Mouse (Mus musculus): ENCODE data around the gene Fgfr1op.
"Not testable (repeated sequence)": the region's sequence is repeated elsewhere in the genome, so short reads cannot be mapped to it uniquely, and the experiment has no call there.

The Fgfr1op gene

DNA sequence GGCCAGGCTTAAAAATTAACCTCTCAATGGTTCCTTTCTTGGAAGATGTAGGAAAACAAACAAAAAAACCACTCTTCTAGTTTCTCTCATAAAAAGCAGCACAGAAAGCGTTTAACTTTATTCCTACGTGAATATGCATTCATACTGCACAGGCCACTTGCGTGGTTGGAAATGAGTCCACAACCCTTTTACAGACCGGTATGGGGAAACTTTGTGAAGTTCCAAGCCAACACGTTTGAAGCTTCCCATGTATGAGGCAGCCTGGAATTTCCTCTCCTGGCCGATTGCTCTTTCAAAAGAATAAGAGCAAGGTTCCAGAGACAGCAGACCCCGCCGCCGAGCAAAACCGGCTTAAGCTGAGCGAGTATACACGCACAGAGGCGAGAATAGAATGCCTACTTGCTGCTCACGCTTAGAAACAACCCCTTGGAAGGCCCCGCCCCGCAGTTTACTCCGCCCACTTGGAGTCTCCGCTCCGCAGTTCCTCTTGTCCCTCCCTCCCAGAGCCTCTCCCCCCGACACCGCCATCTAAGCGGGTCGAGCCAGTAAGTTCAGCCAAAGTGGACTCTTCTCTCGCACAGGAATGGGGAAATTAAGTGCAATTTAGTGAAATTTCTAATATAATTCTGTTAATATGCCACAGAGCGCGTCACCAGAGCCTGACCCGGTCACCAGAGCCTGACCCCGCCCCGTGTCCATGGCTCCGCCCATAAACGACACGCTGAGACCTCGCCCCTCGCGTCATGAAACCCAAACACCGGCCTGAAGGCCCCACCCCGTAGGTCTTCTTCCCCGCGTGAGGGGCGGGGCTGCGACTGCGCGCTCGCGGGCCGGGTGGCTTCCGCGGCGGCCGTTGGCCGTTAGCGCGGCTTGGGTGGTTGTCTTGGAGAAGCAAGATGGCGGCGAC is at the start of gene Fgfr1op:
Gene Fgfr1op (plus strand): TSS at position 801 of the 907 bp plus-strand sequence.
- DNase-seq = peak; percentile 45

DNA sequence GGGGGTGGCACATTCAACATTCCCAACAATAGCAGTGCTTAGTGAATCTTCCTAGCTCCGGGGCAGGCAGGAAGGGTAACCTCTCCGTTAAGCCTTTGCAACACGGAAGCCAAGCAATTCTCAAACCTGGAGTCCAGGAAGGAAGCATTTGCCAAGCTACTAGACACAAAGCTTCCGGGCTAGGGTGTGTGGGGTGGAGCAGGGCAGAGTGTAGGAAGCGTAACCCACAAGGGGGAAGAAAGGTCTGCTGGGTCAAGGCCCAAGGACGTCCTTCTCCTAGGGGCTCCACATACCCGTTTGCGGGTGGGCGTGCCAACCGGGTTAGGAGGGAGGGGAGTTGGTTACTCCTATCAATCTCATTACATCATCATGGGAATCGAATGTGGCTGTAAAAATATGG is 48.9 kb upstream of the Fgfr1op start:
- not testable (repeated sequence) for DNase-seq

DNA sequence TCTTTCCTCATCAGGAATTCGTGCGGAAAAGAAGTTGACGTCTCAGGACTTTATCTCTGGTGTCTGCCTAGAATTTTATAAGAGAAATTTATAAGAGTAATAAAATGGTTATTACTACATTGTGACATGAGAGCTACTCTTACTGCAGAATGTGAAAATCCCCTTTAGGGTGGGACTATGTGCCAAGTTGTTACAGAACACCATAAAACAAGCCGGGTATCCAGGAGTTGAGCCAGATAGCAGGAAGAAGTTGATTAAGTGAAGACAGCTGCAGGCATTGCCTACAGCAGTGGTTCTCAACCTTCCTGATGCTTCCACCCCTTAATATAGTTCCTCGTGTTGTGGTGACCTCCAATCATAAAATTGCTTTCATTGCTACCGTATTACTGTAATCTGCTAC is 48.4 kb upstream of the Fgfr1op start:
- DNase-seq = not testable (repeated sequence)

DNA sequence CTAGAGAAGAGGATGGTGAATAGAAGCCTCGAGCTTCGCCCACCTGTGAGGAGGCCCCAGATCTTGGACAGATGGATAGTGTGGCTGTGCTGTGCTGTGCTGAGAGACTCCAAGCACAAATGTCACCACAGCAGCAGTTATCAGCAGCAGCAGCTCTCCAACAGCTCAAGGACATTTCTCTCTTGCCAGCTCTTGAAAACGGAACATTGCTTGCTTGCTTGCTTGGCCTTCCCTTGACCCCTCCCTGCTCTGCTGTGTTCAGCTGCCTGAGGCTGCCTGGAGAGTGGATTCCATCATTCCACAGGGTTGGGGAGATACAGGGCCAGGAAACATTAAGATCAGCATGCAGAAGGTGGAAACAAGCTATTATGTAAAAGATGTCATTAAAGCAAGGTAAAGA is 42.3 kb upstream of the Fgfr1op start:
- DNase-seq = not testable (repeated sequence)

DNA sequence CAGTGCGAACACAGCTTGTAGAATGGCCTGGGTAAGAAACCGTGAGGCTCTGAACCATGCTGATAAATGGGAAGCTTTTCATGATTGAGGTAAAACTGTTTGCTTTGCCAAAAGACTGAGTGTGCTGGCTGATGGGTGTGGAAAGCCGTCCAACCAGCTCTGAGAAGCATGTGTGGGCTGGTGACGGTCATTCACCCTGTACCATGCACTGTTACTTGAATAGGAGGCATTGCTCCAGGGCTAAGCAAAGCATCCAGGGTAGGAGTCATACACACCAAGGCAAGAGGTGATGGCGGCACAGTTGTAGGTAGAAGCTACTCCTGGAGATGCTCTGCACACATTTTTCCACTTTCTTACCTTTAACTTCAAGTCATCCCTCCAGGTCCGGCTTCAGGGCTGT is 40.7 kb upstream of the Fgfr1op start:
- DNase-seq = not testable (repeated sequence)

DNA sequence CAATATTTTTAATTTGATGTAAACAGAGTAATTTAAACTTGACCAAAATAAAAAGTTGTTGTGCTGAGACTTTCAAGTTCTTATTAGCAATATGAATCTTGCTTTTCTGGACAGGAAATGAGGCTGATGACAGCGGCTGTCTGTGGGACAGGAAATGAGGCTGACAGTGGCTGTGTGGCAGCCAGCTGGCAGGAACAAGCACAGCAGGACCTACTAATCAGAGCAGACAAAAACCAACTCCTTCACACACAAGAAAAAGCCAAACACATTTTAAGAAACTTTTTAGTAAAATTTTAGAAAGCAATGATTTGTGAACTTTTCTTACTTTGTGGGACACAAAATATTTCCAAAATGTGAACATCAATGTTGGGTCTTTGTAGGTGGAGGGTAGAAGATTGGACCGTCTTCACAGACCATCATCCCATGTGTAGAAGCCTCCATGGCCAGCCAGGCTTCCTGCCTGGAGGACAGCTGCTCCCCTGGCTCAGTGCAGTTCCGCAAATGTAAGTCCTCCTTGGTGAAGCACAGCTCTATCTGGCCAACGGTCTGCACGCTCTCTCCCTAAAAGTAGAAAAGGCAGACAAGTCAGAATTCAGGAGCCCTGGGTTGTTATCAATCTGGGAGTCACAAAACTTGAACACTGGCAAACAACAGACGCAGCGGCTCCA is 36.8 kb upstream of the Fgfr1op start:
- DNase-seq = not testable (repeated sequence)

DNA sequence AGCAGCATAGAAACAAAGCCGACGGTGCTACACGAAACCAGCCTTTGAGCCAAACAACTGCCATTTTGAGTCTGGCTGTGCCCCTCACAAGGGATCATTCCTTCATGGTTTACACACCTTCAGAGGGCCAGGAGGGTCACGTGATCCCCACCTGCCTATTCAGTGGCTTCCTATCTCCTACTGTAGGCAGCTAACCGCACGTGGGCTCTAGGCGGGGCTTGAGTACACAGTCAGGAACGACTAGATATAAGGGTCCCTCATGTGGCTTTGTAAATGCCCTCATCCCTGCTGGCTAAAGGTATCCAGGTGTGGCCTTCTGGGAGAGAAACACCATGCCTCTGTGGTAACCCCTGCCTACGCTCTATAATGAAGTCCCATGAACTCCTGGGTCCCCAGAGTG is 35.7 kb upstream of the Fgfr1op start:
- not testable (repeated sequence) for DNase-seq

DNA sequence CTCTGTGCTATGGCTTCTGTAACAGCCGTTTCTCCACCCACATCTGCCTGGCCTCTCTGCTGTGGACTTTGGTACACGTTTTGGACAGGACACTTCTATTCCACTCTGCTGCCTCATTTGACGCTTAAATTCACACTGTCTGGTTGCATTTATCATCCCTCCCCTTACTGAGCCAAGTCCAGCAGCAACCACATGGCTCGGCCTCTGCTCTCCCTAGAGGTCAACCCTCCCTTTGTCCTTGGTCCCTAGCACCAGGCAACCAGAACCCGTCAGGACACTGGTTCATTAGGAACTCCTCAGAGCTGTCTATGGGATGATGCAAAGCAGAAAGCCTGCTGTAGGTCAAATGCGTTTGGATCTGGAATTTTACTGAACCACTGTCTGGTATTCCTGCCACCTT is 34.5 kb upstream of the Fgfr1op start:
- not testable (repeated sequence) for DNase-seq

DNA sequence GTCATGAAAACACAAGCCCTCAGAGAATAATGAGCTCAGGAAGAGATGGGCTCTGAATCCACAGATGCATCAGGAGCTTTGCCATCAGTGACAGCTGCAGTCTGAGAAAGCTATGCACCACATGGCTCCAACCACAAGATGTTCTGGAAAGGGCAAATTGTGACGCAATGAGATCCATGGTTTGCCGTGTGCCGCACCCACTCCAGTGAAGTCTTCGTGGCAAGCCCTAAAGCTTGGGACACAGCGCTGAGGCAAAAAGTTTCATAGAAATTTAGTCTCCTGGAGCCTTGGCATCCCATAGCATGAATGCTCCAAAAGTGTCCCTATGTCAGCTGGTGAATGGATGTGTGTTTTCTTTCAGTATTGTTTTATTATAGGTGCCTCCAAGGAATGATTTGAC is 27.2 kb upstream of the Fgfr1op start:
- not testable (repeated sequence) for DNase-seq

DNA sequence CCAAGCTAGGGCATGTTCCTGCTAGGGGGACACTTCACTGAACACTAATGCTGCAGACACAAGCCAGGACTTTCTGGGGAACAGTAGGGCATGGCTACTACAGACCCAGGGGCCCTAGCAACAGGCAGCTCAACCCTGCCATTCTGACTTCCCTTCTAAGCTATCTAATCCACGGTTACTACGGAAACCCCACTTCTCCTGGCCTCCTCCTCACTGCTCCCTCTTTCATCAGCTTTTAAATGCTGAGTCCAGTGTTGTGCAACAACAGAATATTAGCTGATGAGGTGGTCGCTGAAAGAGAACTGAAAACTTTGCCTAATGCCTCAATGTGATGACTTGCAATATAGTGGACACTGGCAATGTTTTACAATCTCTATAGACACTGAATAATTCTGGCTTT is 25.1 kb upstream of the Fgfr1op start:
- not testable (repeated sequence) for DNase-seq

DNA sequence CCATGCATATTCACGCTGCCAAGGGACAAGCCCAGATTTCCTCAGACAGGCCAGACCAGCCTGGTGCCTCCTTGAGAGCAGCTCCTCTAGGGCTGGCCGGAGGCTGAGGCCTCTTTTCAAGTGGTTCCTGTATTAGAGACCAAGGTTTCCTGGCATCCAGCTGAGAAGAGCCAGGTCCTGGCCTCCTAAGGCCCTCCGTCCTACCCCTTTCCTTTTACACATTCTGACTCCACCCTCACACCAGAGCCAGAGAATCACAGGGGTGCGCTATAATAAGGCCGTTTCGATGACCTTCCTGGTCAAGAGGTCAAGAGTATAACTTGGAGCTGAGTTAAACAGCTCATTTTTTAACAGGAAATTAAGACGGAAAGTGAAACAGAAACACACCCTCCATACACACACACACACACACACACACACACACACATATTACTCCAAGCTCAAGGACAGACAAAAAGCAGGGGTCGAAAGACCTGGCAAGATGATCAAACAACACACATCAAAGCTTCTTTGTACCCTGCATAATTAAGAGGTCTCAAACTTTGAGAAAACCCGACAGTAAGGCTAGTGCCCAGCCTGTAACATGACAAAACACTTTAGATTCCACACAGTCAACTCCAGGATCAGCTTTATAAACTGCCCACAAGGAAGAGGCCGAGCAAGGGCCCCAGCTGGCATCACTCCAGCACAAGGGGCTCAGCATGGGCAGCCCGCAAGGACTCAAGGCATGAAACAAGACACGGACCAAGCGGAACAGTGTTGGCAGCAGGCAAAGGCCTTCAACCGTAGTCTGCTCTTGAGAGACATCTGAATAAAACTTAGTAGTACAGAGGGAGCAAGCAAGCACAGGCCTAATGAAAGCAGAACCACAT is 21.3 kb upstream of the Fgfr1op start:
- DNase-seq = not testable (repeated sequence)

DNA sequence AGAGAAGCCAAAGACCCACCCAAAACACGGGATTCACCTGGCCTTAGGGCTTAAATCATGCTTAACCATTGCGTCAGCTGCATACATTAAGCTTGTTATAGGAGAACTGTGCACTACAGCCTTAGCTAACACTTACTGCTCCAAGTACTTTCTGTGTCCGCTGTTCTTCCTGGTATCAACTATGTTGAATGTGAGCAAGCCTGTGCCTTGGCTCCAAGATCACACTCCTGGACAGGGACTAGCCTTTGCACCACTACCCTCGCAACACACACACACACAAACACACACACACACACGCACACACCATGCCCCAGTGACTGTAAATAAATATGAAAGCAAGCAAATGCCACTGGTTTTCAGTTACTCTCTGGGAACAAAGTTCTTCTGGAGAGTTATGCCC is 18.4 kb upstream of the Fgfr1op start:
- not testable (repeated sequence) for DNase-seq

DNA sequence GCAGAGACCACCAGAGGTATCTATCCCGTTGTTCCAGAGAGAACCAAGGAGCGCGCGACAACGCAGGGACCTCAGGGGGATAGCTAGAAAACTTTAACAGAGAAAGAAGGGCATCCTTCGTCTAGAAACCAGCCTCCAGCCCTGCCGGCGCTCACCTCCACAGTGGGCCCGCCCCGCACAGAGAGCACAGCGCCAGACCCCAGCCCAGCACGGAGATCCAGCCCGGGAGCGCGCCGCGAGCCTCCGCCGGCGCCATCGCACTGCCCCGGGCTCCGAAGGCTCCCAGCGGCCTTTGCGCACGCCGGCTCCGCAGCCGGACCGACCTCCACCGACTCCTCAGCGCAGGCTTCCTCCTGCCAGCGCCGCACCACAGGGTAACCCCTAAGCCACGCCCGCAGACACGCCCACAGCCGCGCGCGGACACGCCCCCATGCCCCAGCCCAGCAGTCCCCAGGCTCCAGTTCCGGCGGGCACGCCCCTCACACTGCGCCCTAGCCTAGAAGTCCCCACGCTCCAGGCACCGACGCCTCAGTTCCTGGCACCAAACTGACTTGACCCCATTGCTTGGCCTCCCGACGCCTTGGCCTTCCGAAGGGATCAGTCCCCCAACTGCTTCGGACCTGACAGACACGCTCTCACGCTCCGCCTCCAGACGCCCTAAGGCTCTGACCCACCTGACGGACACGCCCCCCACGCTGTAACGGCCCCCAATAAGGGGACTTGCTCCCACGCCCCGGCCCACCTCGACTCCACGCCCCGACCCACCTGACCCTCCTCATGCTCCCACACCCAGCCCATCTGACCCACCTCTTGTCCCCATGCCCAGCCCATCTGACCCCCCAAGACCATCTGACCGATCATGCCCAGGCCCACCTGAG is 17.6 kb upstream of the Fgfr1op start, which contains the start of the genes Gm49673 and Rnaset2a:
Gene Gm49673 (minus strand): TSS at position 350 of the 878 bp plus-strand sequence.
Gene Rnaset2a (minus strand): TSS at position 659 of the 878 bp plus-strand sequence.
- not testable (repeated sequence) for DNase-seq

DNA sequence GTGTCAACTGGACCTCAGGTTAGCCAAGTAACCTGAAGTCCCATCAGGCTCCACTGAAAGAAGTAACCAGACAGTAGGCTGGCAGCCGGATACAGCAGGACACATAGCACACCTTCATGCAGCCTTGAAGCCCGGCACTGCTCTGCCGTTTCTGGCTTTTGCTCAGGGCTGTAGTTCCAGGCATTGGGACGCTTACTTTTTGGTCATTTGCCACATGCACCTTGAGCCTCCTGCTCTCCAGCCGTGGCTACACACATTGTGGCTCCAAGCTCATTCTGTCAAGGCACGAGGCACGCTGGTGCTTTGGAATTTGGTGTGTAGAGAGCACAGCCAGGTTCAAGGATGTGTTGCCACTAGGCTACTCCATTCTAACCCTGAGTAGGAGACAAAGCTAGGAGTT is 10.3 kb upstream of the Fgfr1op start:
- not testable (repeated sequence) for DNase-seq

DNA sequence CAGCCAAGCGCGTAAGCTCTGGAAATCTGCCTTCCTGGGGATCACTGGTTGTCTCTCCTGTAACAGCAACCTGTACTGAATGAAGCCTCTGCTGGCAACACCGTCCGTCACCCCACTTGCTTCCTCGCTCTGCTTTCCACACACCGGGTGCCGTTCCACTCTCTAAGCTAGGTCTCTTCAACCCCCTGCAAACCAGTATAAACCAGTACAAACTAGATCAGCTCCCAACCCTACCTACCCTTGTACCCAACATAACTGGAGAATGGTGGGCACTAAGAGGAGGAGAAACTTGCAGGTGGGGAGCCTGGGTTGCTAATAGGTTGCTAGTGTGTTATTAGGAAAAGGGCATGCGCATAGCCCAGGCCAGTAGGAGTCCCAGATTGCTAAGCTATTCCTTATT is 9.3 kb upstream of the Fgfr1op start:
- not testable (repeated sequence) for DNase-seq

DNA sequence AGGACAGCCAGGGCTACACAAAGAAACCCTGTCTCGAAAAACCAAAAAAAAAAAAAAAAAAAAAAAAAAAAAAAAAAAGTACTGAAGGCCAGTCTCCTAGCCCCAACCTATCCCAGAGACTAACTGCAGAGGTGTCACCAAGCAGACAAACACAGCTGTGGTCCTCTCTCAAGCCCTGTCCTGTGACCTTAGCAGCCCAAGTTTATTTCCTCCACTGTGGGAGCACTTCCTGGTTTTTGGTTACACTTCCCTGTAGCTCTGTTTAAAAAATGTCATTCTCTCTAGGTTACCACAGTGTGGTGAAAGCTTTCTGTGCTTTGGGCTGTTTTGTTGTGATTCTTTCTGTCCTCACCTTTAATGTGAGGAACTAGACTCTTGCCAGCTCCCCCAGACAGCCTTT is 6.7 kb upstream of the Fgfr1op start:
- not testable (repeated sequence) for DNase-seq

DNA sequence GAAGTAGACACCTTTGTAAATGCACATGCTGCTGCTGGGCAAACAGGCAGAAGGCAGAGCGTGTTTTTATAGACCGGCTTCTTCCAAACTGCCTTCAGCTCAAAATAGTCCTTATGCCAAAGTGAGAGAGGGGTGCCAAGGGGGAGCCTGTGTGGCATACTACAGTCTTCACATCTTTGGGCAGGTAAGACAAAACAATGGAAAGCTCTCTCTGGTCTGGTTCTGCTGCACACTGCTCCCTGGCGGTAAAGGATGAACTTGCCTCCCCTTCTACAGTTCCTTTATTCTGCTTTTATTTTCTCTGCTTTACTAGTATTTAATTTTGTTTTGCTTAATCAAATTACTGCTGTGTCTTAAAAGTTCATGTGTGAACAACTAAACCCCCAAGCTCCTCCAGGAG is 4.3 kb upstream of the Fgfr1op start:
- not testable (repeated sequence) for DNase-seq

DNA sequence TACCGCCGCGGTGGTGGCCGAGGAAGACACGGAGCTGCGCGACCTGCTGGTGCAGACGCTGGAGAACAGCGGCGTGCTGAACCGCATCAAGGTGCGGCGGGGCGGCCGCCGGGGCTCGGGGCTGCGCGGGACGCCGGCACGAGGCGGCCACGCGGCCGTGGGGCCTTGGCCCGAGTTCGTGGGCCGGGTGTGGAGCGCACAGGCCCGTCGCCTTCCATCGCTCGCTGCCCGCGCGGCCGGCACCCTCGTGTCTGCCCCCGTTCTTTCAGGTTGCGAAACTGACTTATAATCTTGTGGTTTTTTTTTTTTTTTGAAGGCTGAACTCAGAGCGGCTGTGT is 276 bp downstream of the Fgfr1op start:
- DNase-seq = peak; percentile 32

DNA sequence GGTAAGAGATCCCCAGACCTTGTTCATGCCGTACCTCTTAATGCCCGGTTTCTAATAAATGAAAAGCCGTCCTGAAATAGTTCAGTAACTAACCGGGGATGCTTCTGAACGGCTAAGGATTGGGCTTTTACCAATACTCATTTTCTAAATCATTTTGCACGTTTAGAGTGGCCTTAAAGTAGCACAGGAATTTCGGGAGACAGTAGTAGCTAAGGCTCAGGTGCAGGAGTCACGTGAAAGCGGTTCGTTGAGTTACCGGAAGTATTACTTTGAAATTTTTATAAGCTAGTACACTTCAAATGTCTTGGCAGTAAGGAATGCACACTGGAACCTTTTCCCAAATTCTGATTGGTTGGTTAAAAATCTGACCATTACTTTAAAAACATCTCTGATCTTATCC is 676 bp downstream of the Fgfr1op start:
- DNase-seq = not testable (repeated sequence)

DNA sequence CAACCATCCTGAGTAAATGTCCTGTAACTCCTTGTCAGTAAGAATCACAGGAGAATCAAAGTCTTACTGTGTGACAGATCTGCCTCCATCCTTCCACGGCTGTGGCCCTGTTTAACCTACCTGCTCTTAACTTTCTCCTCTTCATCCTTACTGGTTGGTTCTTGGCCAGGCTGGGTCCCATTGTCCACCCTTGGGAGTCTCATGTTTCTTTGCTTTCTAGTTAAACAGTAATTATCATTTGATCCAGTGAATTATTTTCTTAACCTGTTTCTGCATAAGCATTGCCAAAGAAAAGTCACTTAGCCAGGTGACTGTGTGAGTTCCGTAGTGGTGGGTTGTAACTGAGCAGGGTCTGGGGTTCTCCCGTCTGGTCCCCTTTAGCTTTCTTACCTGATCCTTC is 1.2 kb downstream of the Fgfr1op start:
- DNase-seq = not testable (repeated sequence)

DNA sequence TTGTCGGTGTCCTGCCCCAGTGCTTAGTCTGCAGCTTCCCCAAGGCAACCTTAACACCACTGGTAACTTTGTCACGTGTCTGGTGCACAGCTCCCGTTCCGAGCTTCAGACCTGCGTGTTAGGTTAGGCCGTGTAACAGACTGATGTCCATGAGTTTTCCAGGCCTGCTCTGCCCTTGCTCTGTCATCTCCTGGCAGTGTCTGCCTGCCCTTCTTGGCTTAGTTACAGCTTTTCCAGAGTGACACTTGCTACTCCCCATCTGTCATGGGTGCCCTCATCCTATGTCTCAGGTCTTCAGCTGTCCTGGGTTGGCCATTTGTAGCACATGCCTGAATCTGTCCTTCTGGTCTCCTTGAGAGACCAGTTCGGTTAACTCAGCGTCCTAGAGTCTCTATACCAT is 2.1 kb downstream of the Fgfr1op start:
- DNase-seq = not testable (repeated sequence)

DNA sequence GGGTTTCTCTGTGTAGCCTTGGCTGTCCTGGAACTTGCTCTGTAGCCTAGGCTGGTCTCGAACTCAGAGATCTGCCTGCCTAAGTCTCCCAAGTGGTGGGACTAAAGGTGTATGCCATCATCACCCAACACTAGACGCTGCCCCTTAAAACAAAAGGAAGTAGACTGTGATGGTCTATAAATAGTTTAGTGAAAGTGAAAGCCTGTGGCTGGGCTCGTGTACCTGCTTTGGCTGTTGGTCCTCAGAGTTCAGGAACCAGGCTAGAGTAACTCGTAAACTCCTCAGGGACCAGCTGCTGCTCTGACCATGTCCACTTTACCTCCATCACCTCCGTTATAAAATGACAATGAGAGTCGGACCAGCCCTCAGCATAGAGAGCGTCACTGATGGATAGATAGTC is 5.0 kb downstream of the Fgfr1op start:
- DNase-seq = no peak
